Mouse (Mus musculus) embryonic facial prominence, embryonic 11.5 days (tissue): ENCODE measurements around the gene Tefm. TPM values are rescaled to one million over a fixed set of nuclear protein-coding genes. Genes with fewer than 3 reads are reported as not detected.
"Not testable (repeated sequence)": the region's sequence is repeated elsewhere in the genome, so short reads cannot be mapped to it uniquely, and the experiment has no call there.

Source experiments
- ATAC-seq: fragments of 200-750 bp; cut with Nextera tagmentation; replicated peaks from 2 replicates; pipeline ENCODE4 v1.8.0; 2017; ENCODE audit warnings: low read depth; ENCODE audit not compliant: insufficient number of reproducible peaks, low FRiP score, low TSS enrichment
- DNase-seq: peaks from one replicate; pipeline ENCODE4 v3.0.0-alpha.2; 2015; ENCODE audit warnings: low spot score
- H3K27ac ChIP-seq: fragments of 300-500 bp; sonication (generic); replicated peaks from 2 replicates; pipeline ENCODE4 v1.5.1; 2014; ENCODE audit warnings: mild to moderate bottlenecking, low read depth, low read length, control low read depth
- H3K27me3 ChIP-seq: fragments of 300-500 bp; sonication (generic); 2 replicates; pipeline ENCODE4 v1.6.1; 2014; ENCODE audit warnings: mild to moderate bottlenecking, low read length, moderate library complexity, mixed read lengths; ENCODE audit not compliant: control insufficient read depth, insufficient read depth
- H3K36me3 ChIP-seq: fragments of 300-500 bp; sonication (generic); replicated peaks from 2 replicates; pipeline ENCODE4 v1.6.1; 2014; ENCODE audit warnings: low read depth, mild to moderate bottlenecking, low read length, moderate library complexity, mixed read lengths; ENCODE audit not compliant: control insufficient read depth, insufficient read depth
- H3K4me1 ChIP-seq: fragments of 300-500 bp; sonication (generic); 2 replicates; pipeline ENCODE4 v1.6.1; 2014; ENCODE audit warnings: low read length, mixed read lengths; ENCODE audit not compliant: control insufficient read depth, insufficient read depth
- H3K4me2 ChIP-seq: fragments of 300-500 bp; sonication (generic); 2 replicates; pipeline ENCODE4 v1.6.1; 2014; ENCODE audit warnings: low read depth, mild to moderate bottlenecking, control low read depth, low read length, moderate library complexity
- H3K4me3 ChIP-seq: fragments of 300-500 bp; sonication (generic); 2 replicates; pipeline ENCODE4 v1.5.1; 2014; ENCODE audit warnings: low read depth, low read length, control low read depth
- H3K9ac ChIP-seq: fragments of 300-500 bp; sonication (generic); replicated peaks from 2 replicates; pipeline ENCODE4 v1.6.1; 2014; ENCODE audit warnings: mild to moderate bottlenecking, control low read depth, low read length
- H3K9me3 ChIP-seq: fragments of 300-500 bp; sonication (generic); replicated peaks from 2 replicates; pipeline ENCODE4 v1.6.1; 2016; ENCODE audit warnings: mild to moderate bottlenecking, low read length, inconsistent platforms, mixed read lengths; ENCODE audit not compliant: control insufficient read depth
- WGBS: fragments of 180-500 bp; shearing (Covaris S2); extraction: QIAGEN DNeasy Blood & Tissue Kit; methylation state at CpG from one replicate; pipeline ENCODE4 v1.1.7; 2014; 5-methylcytosine and 5-hydroxymethylcytosine counted together
- polyA plus RNA-seq: library from polyadenylated mRNA; unstranded; fragments of >200 nt; fragmentation: Nextera tagmentation; extraction: Ambion mirVana; gene quantifications from 2 replicates; pipeline ENCODE4 v1.2.1, GENCODE M21; 2014

Tefm gene
- polyA plus RNA-seq, 1 experiment from 2014 or later: 28.4 TPM

DNA sequence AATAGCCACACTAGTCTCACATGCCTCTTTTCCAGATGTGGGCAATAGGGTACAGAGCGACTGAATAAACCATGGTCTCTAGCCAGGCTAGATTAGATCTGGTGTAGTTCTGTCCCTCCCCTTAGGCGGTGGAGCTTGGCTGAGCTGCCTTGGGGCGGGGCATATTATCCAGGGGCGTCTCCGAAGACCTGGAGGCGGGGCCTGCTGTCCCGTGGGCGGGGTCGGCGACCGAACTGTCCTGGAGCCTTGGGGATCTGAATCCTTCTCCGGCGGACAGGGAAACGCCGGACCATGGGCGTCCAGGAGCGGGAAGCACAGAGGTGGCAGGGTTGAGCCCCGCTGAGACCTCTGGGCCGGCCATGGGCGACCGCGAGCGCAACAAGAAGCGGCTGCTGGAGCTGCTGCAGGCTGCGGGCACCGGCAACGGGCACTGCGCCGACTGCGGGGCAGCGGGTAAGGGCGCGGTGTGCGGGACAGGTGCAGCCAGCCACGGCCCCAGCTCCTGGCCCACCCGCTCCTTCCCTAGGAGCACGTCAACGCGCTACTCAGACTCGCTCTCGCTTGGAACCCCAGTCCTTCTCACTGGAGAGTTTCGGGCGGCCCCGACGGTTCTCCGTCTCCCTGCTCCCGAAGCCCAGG is 12.0 kb upstream of the Tefm start, which contains the start of gene Adap2:
Gene Adap2 (plus strand): TSS at position 249 of the 639 bp plus-strand sequence.
- peak; percentile 74 for DNase-seq
- no peak within 1 kb of the TSS for H3K27ac ChIP-seq
- H3K9me3 ChIP-seq: no peaks in the 10 kb centered on the region
- H3K4me2 ChIP-seq: peak within 1 kb of the TSS; percentile 65
- H3K4me3 ChIP-seq: peak within 1 kb of the TSS; percentile 47
- no peaks in the 10 kb centered on the region for H3K4me1 ChIP-seq
- peak within 1 kb of the TSS; percentile 52 for H3K9ac ChIP-seq
- ATAC-seq: peak; percentile 48; the same call in 1 of the 2 replicates
- peaks cover 22% of the 10 kb centered on the region for H3K27me3 ChIP-seq
- no peaks in the 10 kb centered on the region for H3K36me3 ChIP-seq
- WGBS: 2% methylated on average over 47 of the region's 47 CpGs

DNA sequence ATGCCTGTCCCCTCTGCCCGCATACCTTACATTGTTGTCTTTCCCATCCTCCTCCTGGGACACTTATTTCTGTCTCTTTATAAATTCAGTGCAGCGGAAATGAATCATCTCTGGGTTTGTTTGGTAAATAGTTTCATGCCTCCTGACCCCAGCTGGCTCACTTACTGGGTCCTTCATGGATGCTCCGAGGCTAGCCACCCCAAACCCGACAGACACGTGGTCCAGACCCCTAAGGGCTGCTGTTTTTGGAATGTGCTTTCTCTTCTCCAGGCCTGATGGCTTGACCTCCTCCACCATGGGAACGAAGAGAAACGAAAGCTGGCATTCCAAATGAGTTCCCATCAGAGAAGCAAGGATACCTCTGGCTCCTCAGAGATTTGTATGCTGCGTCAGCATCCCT is 10.4 kb upstream of the Tefm start:
- no peak overlapping the region for H3K4me2 ChIP-seq
- no peak for ATAC-seq
- no peak overlapping the region for H3K4me3 ChIP-seq
- no peaks in the 10 kb centered on the region for H3K9me3 ChIP-seq
- H3K4me1 ChIP-seq: no peaks in the 10 kb centered on the region
- H3K27ac ChIP-seq: no peak overlapping the region
- H3K27me3 ChIP-seq: peaks cover 22% of the 10 kb centered on the region
- DNase-seq: no peak
- H3K36me3 ChIP-seq: no peaks in the 10 kb centered on the region
- WGBS: 76% methylated on average over 8 of the region's 8 CpGs
- no peak overlapping the region for H3K9ac ChIP-seq

DNA sequence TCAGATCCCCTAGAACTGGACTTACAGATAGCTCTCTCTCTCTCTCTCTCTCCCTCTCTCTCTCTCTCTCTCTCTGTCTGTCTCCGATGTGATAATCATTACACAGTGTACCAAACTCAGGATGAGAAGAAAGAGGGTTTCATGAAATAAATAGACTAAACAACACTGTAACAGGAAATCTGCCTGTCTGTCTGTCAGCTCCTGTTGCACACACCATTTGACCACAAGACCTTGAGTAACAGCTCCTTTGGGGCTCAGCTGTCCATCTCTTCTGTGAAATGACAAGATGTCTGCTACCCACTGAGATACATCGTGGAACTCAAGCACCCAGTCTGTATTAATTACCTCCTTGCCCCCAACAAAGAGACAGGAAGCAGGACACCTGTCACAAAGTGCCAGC is 9.6 kb upstream of the Tefm start:
- Histone ChIP-seq H3K4me1 (no peaks in the 10 kb centered on the region), H3K36me3 (no peaks in the 10 kb centered on the region), H3K9ac (no peak overlapping the region), H3K4me3 (no peak overlapping the region), H3K9me3 (no peaks in the 10 kb centered on the region), H3K4me2 (no peak overlapping the region), H3K27me3 (peaks cover 22% of the 10 kb centered on the region), H3K27ac (no peak overlapping the region)
- DNase-seq (no peak), ATAC-seq (no peak)
- WGBS: 64% methylated on average over 2 of the region's 2 CpGs

DNA sequence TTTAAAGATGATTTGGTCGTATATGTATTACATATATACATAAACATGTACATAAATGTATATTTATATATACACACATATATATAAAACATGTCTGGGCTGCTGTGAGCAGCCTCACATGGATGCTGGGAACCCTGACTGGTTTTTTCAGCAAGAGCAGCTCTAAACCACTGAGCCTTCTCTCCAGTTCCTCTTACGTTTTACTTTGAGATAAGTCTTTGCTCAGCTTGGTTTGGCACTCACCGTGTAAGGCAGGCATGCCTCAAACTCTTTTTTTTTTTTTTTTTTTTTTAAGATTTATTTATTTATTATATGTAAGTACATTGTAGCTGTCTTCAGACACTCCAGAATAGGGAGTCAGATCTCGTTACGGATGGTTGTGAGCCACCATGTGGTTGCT is 8.6 kb upstream of the Tefm start:
- ATAC-seq: no peak
- no peak overlapping the region for H3K9ac ChIP-seq
- H3K4me3 ChIP-seq: no peak overlapping the region
- H3K27ac ChIP-seq: no peak overlapping the region
- DNase-seq: no peak
- WGBS: 82% methylated on average over 5 of the region's 5 CpGs
- peaks cover 22% of the 10 kb centered on the region for H3K27me3 ChIP-seq
- H3K9me3 ChIP-seq: no peaks in the 10 kb centered on the region
- H3K4me2 ChIP-seq: no peak overlapping the region
- no peaks in the 10 kb centered on the region for H3K4me1 ChIP-seq
- H3K36me3 ChIP-seq: no peaks in the 10 kb centered on the region

- WGBS: 86% methylated on average over 8 of the region's 8 CpGs
These were observed 7.5 kb upstream of the Tefm start for GRCm38 (mm10) chr11:80149412-80150023.

DNA sequence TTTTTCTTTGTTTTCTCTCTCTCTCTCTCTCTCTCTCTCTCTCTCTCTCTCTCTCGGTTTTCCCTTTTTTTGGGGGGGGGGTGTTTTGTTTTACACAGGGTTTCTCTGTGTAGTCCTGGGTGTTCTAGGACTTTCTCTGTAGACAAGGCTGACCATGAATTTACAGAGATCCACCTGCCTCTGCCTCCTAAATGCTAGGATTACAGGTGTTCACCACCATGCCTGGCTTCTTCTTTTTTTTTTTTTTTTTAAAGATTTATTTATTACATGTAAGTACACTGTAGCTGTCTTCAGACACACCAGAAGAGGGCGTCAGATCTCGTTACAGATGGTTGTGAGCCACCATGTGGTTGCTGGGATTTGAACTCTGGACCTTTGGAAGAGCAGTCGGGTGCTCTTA is 7.0 kb upstream of the Tefm start:
- 40% methylated on average over 1 of the region's 4 CpGs for WGBS
- not testable (repeated sequence) for H3K36me3 ChIP-seq, H3K9me3 ChIP-seq, ATAC-seq, H3K27me3 ChIP-seq, H3K27ac ChIP-seq, H3K9ac ChIP-seq, DNase-seq, H3K4me1 ChIP-seq, H3K4me2 ChIP-seq, H3K4me3 ChIP-seq

More at GRCm38 (mm10) chr11:80149412-80150023, 7.5 kb upstream of the Tefm start:
- Histone ChIP-seq H3K27me3 (peaks cover 14% of the 10 kb centered on the region), H3K9ac (no peak overlapping the region), H3K4me3 (no peak overlapping the region), H3K36me3 (no peaks in the 10 kb centered on the region), H3K27ac (no peak overlapping the region), H3K4me2 (no peak overlapping the region), H3K9me3 (no peaks in the 10 kb centered on the region), H3K4me1 (no peaks in the 10 kb centered on the region)
- no peak for DNase-seq
- no peak for ATAC-seq

GRCm38 (mm10) chr11:80148313-80148712 is 6.3 kb upstream of the Tefm start:
- H3K4me1 ChIP-seq: no peaks in the 10 kb centered on the region
- no peaks in the 10 kb centered on the region for H3K9me3 ChIP-seq
- H3K4me3 ChIP-seq: no peak overlapping the region
- no peak overlapping the region for H3K9ac ChIP-seq
- no peak overlapping the region for H3K4me2 ChIP-seq
- H3K27ac ChIP-seq: no peak overlapping the region
- DNase-seq: no peak
- H3K27me3 ChIP-seq: peaks cover 2% of the 10 kb centered on the region; the same call in 1 of the 2 replicates
- H3K36me3 ChIP-seq: no peaks in the 10 kb centered on the region
- no peak for ATAC-seq
- 38% methylated on average over 1 of the region's 1 CpGs for WGBS

DNA sequence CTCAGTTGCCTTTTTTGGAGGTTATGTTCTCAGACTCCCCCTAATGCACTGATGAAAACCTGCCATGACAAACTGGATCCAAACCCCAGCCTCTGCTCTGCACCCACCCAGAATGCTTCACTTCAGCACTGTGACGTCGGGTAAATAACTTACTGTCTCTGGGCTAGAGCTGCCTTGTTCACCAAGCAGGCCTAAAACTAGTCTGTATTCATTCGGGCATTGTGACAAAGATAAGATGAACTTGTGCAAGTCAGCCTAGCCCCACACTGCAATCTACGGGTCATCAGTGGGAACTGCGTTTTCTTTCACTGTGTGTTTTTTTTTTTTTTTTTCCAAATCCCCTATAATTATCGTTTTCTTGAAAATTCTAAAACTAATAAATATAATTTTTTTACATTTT is 5.8 kb upstream of the Tefm start:
- DNase-seq: no peak

More for the DNA sequence above, 5.8 kb upstream of the Tefm start:
- no peaks in the 10 kb centered on the region for H3K36me3 ChIP-seq
- no peak for ATAC-seq
- no peak overlapping the region for H3K4me2 ChIP-seq
- H3K27me3 ChIP-seq: no peaks in the 10 kb centered on the region
- no peaks in the 10 kb centered on the region for H3K9me3 ChIP-seq
- no peak overlapping the region for H3K9ac ChIP-seq
- H3K4me1 ChIP-seq: no peaks in the 10 kb centered on the region
- H3K4me3 ChIP-seq: no peak overlapping the region
- WGBS: 77% methylated on average over 6 of the region's 6 CpGs
- no peak overlapping the region for H3K27ac ChIP-seq
